Mouse (Mus musculus) CH12.LX (cell line): ENCODE results near the gene Usp17la. TPM values are rescaled to one million over a fixed set of nuclear protein-coding genes. Genes with fewer than 3 reads are reported as not detected.

Experiments
- DNase-seq: peaks from one replicate; pipeline ENCODE4 v3.0.0-alpha.2; 2013; ENCODE audit errors: extremely low read depth
- H3K27ac ChIP-seq: 2 replicates; pipeline ENCODE4 v1.5.1; 2012; ENCODE audit warnings: low read depth, mild to moderate bottlenecking, control low read depth, moderate library complexity; ENCODE audit not compliant: insufficient read depth
- H3K27me3 ChIP-seq: replicated peaks from 2 replicates; pipeline ENCODE3; 2012; ENCODE audit warnings: inconsistent platforms
- H3K36me3 ChIP-seq, 2 experiments: replicated peaks in 1 of 2; 2 replicates each; pipeline versions ENCODE3 to v1.6.1; 2012; ENCODE audit warnings: inconsistent platforms in 1 of 2, low read length in 1 of 2, mild to moderate bottlenecking in 1 of 2, mixed read lengths in 1 of 2, moderate library complexity in 1 of 2; ENCODE audit not compliant: control insufficient read depth in 1 of 2, insufficient read depth in 1 of 2
- H3K4me1 ChIP-seq, 2 experiments: 2 replicates each; pipeline ENCODE4 v1.6.1; 2012; ENCODE audit warnings: inconsistent platforms in 1 of 2, moderate library complexity in 1 of 2; ENCODE audit not compliant: insufficient read depth in 2 of 2, control insufficient read depth in 1 of 2
- H3K4me2 ChIP-seq: 2 replicates; pipeline ENCODE4 v1.6.1; 2012; ENCODE audit warnings: low read depth, mild to moderate bottlenecking, control low read depth; ENCODE audit not compliant: poor library complexity, insufficient read depth, severe bottlenecking
- H3K4me3 ChIP-seq, 3 experiments: fragments of 150-350 bp in 1 of 3; sonication (generic) in 1 of 3; replicated peaks in 1 of 3; 2 replicates each; pipeline versions ENCODE3 to v1.5.1; 2011 to 2012; ENCODE audit warnings: low read depth in 2 of 3, low read length in 2 of 3, mild to moderate bottlenecking in 2 of 3, moderate library complexity in 2 of 3, control low read depth in 1 of 3, improper control_type of control experiment in 1 of 3, inconsistent platforms in 1 of 3, mixed read lengths in 1 of 3; ENCODE audit not compliant: poor library complexity in 1 of 3
- H3K79me2 ChIP-seq: replicated peaks from 2 replicates; pipeline ENCODE4 v1.6.1; 2012; ENCODE audit warnings: mild to moderate bottlenecking, moderate library complexity; ENCODE audit not compliant: control insufficient read depth, poor library complexity, insufficient read depth, severe bottlenecking; ENCODE audit errors: extremely low read depth
- H3K9ac ChIP-seq: 2 replicates; pipeline ENCODE4 v1.6.1; 2012; ENCODE audit warnings: low read depth, mild to moderate bottlenecking, control low read depth, moderate library complexity; ENCODE audit not compliant: insufficient read depth
- H3K9me3 ChIP-seq: replicated peaks from 2 replicates; pipeline ENCODE3; 2012; ENCODE audit warnings: low read length, inconsistent platforms, mixed read lengths
- BHLHE40 ChIP-seq: IDR thresholded peaks from 2 replicates; pipeline ENCODE4 v1.6.1; 2011; ENCODE audit warnings: mild to moderate bottlenecking, low read depth, low read length, improper control_type of control experiment
- CHD1 ChIP-seq: IDR thresholded peaks from 2 replicates; pipeline ENCODE4 v1.6.1; 2012; ENCODE audit warnings: low read depth, low read length, improper control_type of control experiment, inconsistent platforms
- CHD2 ChIP-seq: IDR thresholded peaks from 2 replicates; pipeline ENCODE4 v1.6.1; 2011; ENCODE audit warnings: low read length, improper control_type of control experiment
- E2F4 ChIP-seq: IDR thresholded peaks from 2 replicates; pipeline ENCODE4 v1.6.1; 2011; ENCODE audit warnings: low read depth, low read length, improper control_type of control experiment; ENCODE audit not compliant: insufficient replicate concordance
- GABPA ChIP-seq: IDR thresholded peaks from 2 replicates; pipeline ENCODE4 v1.6.1; 2012; ENCODE audit warnings: low read depth, low read length, improper control_type of control experiment, inconsistent platforms; ENCODE audit not compliant: insufficient replicate concordance
- HCFC1 ChIP-seq: IDR thresholded peaks from 2 replicates; pipeline ENCODE4 v1.6.1; 2012; ENCODE audit warnings: low read depth, mild to moderate bottlenecking, inconsistent platforms, low read length, improper control_type of control experiment
- IRF4 ChIP-seq: IDR thresholded peaks from 2 replicates; pipeline ENCODE4 v1.6.1; 2014; ENCODE audit warnings: low read depth, mild to moderate bottlenecking, inconsistent platforms, low read length, improper control_type of control experiment
- JUN ChIP-seq: IDR thresholded peaks from 2 replicates; pipeline ENCODE4 v1.6.1; 2011; ENCODE audit warnings: low read depth, mild to moderate bottlenecking, low read length, improper control_type of control experiment, moderate library complexity; ENCODE audit not compliant: insufficient read depth
- KAT2A ChIP-seq: IDR thresholded peaks from 2 replicates; pipeline ENCODE4 v1.6.1; 2012; ENCODE audit warnings: low read length, improper control_type of control experiment, inconsistent platforms; ENCODE audit not compliant: insufficient replicate concordance
- MAFK ChIP-seq: IDR thresholded peaks from 2 replicates; pipeline ENCODE4 v1.6.1; 2011; ENCODE audit warnings: low read length, improper control_type of control experiment; ENCODE audit not compliant: insufficient replicate concordance
- MAZ ChIP-seq: IDR thresholded peaks from 2 replicates; pipeline ENCODE4 v1.6.1; 2012; ENCODE audit warnings: low read depth, mild to moderate bottlenecking, inconsistent platforms, low read length, improper control_type of control experiment, moderate library complexity
- MYC ChIP-seq: IDR thresholded peaks from 2 replicates; pipeline ENCODE4 v1.6.1; 2011; ENCODE audit warnings: low read depth, mild to moderate bottlenecking, improper control_type of control experiment, low read length
- PAX5 ChIP-seq: IDR thresholded peaks from 2 replicates; pipeline ENCODE4 v1.6.1; 2012; ENCODE audit warnings: low read length, inconsistent platforms, mixed read lengths
- POLR2A ChIP-seq: IDR thresholded peaks from 2 replicates; pipeline ENCODE4 v1.6.1; 2011; ENCODE audit warnings: low read depth, mild to moderate bottlenecking, improper control_type of control experiment, low read length
- POLR2AphosphoS2 ChIP-seq: IDR thresholded peaks from 2 replicates; pipeline ENCODE4 v1.6.1; 2011; ENCODE audit warnings: low read depth, low read length, improper control_type of control experiment
- RAD21 ChIP-seq: IDR thresholded peaks from 2 replicates; pipeline ENCODE4 v1.6.1; 2011; ENCODE audit warnings: low read depth, mild to moderate bottlenecking, low read length, improper control_type of control experiment, moderate library complexity
- SMC3 ChIP-seq: IDR thresholded peaks from 2 replicates; pipeline ENCODE4 v1.6.1; 2011; ENCODE audit warnings: low read depth, low read length, improper control_type of control experiment
- TBP ChIP-seq: conservative IDR thresholded peaks from 2 replicates; pipeline ENCODE4 v1.6.1; 2011; ENCODE audit warnings: low read depth, low read length, improper control_type of control experiment
- TCF12 ChIP-seq: IDR thresholded peaks from 2 replicates; pipeline ENCODE4 v1.6.1; 2014; ENCODE audit warnings: low read depth, mild to moderate bottlenecking, inconsistent platforms, low read length, improper control_type of control experiment
- UBTF ChIP-seq: IDR thresholded peaks from 2 replicates; pipeline ENCODE4 v1.6.1; 2012; ENCODE audit warnings: low read depth, mild to moderate bottlenecking, inconsistent platforms, low read length, improper control_type of control experiment, moderate library complexity
- USF1 ChIP-seq: IDR thresholded peaks from 2 replicates; pipeline ENCODE4 v1.6.1; 2014; ENCODE audit warnings: low read depth, mild to moderate bottlenecking, inconsistent platforms, low read length, improper control_type of control experiment
- ZC3H11A ChIP-seq: IDR thresholded peaks from 2 replicates; pipeline ENCODE4 v1.6.1; 2012; ENCODE audit warnings: low read depth, mild to moderate bottlenecking, inconsistent platforms, low read length, improper control_type of control experiment
- ZKSCAN1 ChIP-seq: IDR thresholded peaks from 2 replicates; pipeline ENCODE4 v1.6.1; 2012; ENCODE audit warnings: low read depth, inconsistent platforms, low read length, improper control_type of control experiment, borderline replicate concordance
- ZMIZ1 ChIP-seq: IDR thresholded peaks from 2 replicates; pipeline ENCODE4 v1.6.1; 2012; ENCODE audit warnings: low read depth, mild to moderate bottlenecking, inconsistent platforms, low read length, improper control_type of control experiment
- ZNF384 ChIP-seq: IDR thresholded peaks from 2 replicates; pipeline ENCODE4 v1.6.1; 2012; ENCODE audit warnings: low read depth, low read length, improper control_type of control experiment, inconsistent platforms
- dilution Hi-C: fragments of 300-500 bp; cut with MboI; formaldehyde crosslinking; loops from 2 replicates; pipeline ENCODE4 v1.14.3; 2020; ENCODE audit warnings: low sequenced_read_pairs; ENCODE audit not compliant: extremely low pct_unique_long_range_greater_than_20kb, extremely low pct_ligation_motif_present
- in situ Hi-C: fragments of 300-500 bp; cut with MboI; formaldehyde crosslinking; loops from 3 replicates; pipeline ENCODE4 v1.14.3; 2019; ENCODE audit warnings: low sequenced_read_pairs, low pct_ligation_motif_present, low pct_unique_long_range_greater_than_20kb, mixed read lengths
- polyA plus RNA-seq: library from polyadenylated mRNA; unstranded; fragments of >175 nt; gene quantifications from 2 replicates; pipeline ENCODE4 v1.2.1, GENCODE M21; 2012; ENCODE audit warnings: low read depth; ENCODE audit not compliant: insufficient read length
- total RNA-seq, 2 experiments: library from RNA; depleted of rRNA; stranded (reverse); fragments of 300-350 nt in 1 of 2; fragments of >200 nt in 1 of 2; gene quantifications; 2 replicates each; pipeline ENCODE4 v1.2.3; 2012 to 2014

The Usp17la gene
- total and polyA plus RNA-seq, 3 experiments, result 0.11 to 0.17 TPM; not detected in 1

GRCm38 (mm10) chr7:104877731-104878130 is 20.9 kb downstream of the Usp17la start, which contains the start of gene Olfr665:
TSS of gene Olfr665 (plus strand) at chr7:104878031.
- H3K79me2 ChIP-seq, result no peaks in the 10 kb centered on the region
- no peaks in the 10 kb centered on the region for H3K4me1 ChIP-seq
- H3K27me3 ChIP-seq, result no peaks in the 10 kb centered on the region
- in situ Hi-C loops, result no loop called here
- dilution Hi-C loops, result no loop called here
- H3K9me3 ChIP-seq, result no peaks in the 10 kb centered on the region
- H3K4me2 ChIP-seq, result no peak within 1 kb of the TSS
- TF ChIP-seq IRF4, result no peak
- no peak for TF ChIP-seq MYC
- TF ChIP-seq POLR2AphosphoS2, result no peak
- no peak for TF ChIP-seq TBP
- no peak for TF ChIP-seq SMC3
- TF ChIP-seq POLR2A, result no peak
- no peak for TF ChIP-seq ZNF384
- no peak for TF ChIP-seq ZMIZ1
- no peak for TF ChIP-seq HCFC1
- TF ChIP-seq PAX5, result no peak
- no peak for TF ChIP-seq MAFK
- no peak for TF ChIP-seq JUN
- no peak for TF ChIP-seq CHD2
- no peak for TF ChIP-seq E2F4
- TF ChIP-seq GABPA, result no peak
- TF ChIP-seq BHLHE40, result no peak
- TF ChIP-seq ZC3H11A, result no peak
- H3K27ac ChIP-seq, result no peak within 1 kb of the TSS
- no peak for DNase-seq
- no peaks in the 10 kb centered on the region for H3K36me3 ChIP-seq
- no peak within 1 kb of the TSS for H3K9ac ChIP-seq
- no peak within 1 kb of the TSS for H3K4me3 ChIP-seq

GRCm38 (mm10) chr7:104895852-104896251 is 39.0 kb downstream of the Usp17la start, which contains the start of gene Olfr666:
TSS of gene Olfr666 (minus strand) at chr7:104895952.
- no peak for DNase-seq
- in situ Hi-C loops, result no loop called here

More at GRCm38 (mm10) chr7:104895852-104896251, 39.0 kb downstream of the Usp17la start, which contains the start of gene Olfr666:
- no peak for TF ChIP-seq ZKSCAN1
- no peak for TF ChIP-seq TCF12
- TF ChIP-seq MAZ, result no peak
- no peak for TF ChIP-seq JUN
- TF ChIP-seq KAT2A, result no peak
- no peak for TF ChIP-seq ZMIZ1
- TF ChIP-seq PAX5, result no peak
- TF ChIP-seq CHD1, result no peak
- no peak for TF ChIP-seq USF1
- no peak for TF ChIP-seq RAD21
- TF ChIP-seq IRF4, result no peak
- TF ChIP-seq POLR2AphosphoS2, result no peak
- TF ChIP-seq HCFC1, result no peak
- TF ChIP-seq UBTF, result no peak
- Histone ChIP-seq H3K9me3 (no peaks in the 10 kb centered on the region), H3K27ac (no peak within 1 kb of the TSS), H3K36me3 (no peaks in the 10 kb centered on the region), H3K9ac (no peak within 1 kb of the TSS), H3K4me2 (no peak within 1 kb of the TSS), H3K4me3 (no peak within 1 kb of the TSS), H3K4me1 (no peaks in the 10 kb centered on the region), H3K79me2 (no peaks in the 10 kb centered on the region), H3K27me3 (no peaks in the 10 kb centered on the region)
- dilution Hi-C loops, result no loop called here
